Mouse (Mus musculus): ENCODE measurements around the gene Pnma1. TPM values are rescaled to one million over a fixed set of nuclear protein-coding genes. Genes with fewer than 3 reads are reported as not detected.
A peak's percentile ranks its signal among the peaks of the same experiment; 100 is the strongest.

Gene Pnma1
- polyA plus RNA-seq, 2 experiments, result 0.05 to 0.10 TPM

- H3K4me2 ChIP-seq (ENCODE audit: low read depth), result peak overlapping the region; percentile 3; the same call in 1 of the 2 replicates
- no peaks in the 10 kb centered on the region for H3K27me3 ChIP-seq (ENCODE audit: control insufficient read depth, insufficient read depth, low read length)
- no peak for ATAC-seq (ENCODE audit: insufficient read depth)
- no peaks in the 10 kb centered on the region for H3K9me3 ChIP-seq (ENCODE audit: control insufficient read depth, low read length)
- DNase-seq (ENCODE audit: low read depth in 3 of 3, low spot score in 3 of 3), result no peak
- H3K4me3 ChIP-seq (ENCODE audit: insufficient read depth in 1 of 2, low read depth in 2 of 2, low read length in 2 of 2), result no peak overlapping the region
- H3K27ac ChIP-seq, result peak overlapping the region; percentile 98
- peak overlapping the region; percentile 35; the same call in 1 of the 2 replicates for H3K9ac ChIP-seq (replicated peaks)
- peaks cover 79 to 80% of the 10 kb centered on the region in 2 experiments for H3K4me1 ChIP-seq (replicated peaks; ENCODE audit: control insufficient read depth in 2 of 2, insufficient read depth in 2 of 2, low read length in 1 of 2)
- WGBS (ENCODE audit: insufficient replicate concordance), result 51% methylated on average over 10 of the region's 10 CpGs
- TF ChIP-seq EP300 (IDR thresholded peaks at IDR 0.05; ENCODE audit: low read depth) (no peak), CTCF (IDR thresholded peaks at IDR 0.05; ENCODE audit: low read depth) (no peak)
- peaks cover 4% of the 10 kb centered on the region for H3K36me3 ChIP-seq (replicated peaks; ENCODE audit: control insufficient read depth, insufficient read depth, low read depth)
Measured at GRCm38 (mm10) chr12:84178652-84179445, 30.6 kb upstream of the Pnma1 start.

GRCm38 (mm10) chr12:84178052-84178451, 29.8 kb upstream of the Pnma1 start:
- Histone ChIP-seq H3K4me2 (ENCODE audit: low read depth) (peak overlapping the region; percentile 16), H3K27ac (peak overlapping the region; percentile 98), H3K27me3 (ENCODE audit: control insufficient read depth, insufficient read depth, low read length) (no peaks in the 10 kb centered on the region), H3K36me3 (replicated peaks; ENCODE audit: control insufficient read depth, insufficient read depth, low read depth) (peaks cover 12% of the 10 kb centered on the region), H3K9me3 (ENCODE audit: control insufficient read depth, low read length) (no peaks in the 10 kb centered on the region), H3K9ac (replicated peaks) (peak overlapping the region; percentile 89), H3K4me1 (replicated peaks; ENCODE audit: control insufficient read depth in 2 of 2, insufficient read depth in 2 of 2, low read length in 1 of 2) (peaks cover 79% of the 10 kb centered on the region in 2 experiments), H3K4me3 (ENCODE audit: insufficient read depth in 1 of 2, low read depth in 2 of 2, low read length in 2 of 2) (no peak overlapping the region)
- 31% methylated on average over 1 of the region's 1 CpGs for WGBS (ENCODE audit: insufficient replicate concordance)
- ATAC-seq (ENCODE audit: insufficient read depth), result no peak
- no peak for DNase-seq (ENCODE audit: low read depth in 3 of 3, low spot score in 3 of 3)
- TF ChIP-seq EP300 (IDR thresholded peaks at IDR 0.05; ENCODE audit: low read depth) (no peak), CTCF (IDR thresholded peaks at IDR 0.05; ENCODE audit: low read depth) (no peak)

- no peak for ATAC-seq (ENCODE audit: insufficient read depth)
- H3K4me2 ChIP-seq (ENCODE audit: low read depth), result peak overlapping the region; percentile 95
- TF ChIP-seq CTCF (IDR thresholded peaks at IDR 0.05; ENCODE audit: low read depth) (0 out of 2 replicates have a peak, but pooled peaks have one; percentile 10), EP300 (IDR thresholded peaks at IDR 0.05; ENCODE audit: low read depth) (no peak)
- DNase-seq (ENCODE audit: low read depth in 3 of 3, low spot score in 3 of 3), result no peak
- no peaks in the 10 kb centered on the region for H3K9me3 ChIP-seq (ENCODE audit: control insufficient read depth, low read length)
- peak overlapping the region; percentile 89 for H3K9ac ChIP-seq (replicated peaks)
- no peaks in the 10 kb centered on the region for H3K27me3 ChIP-seq (ENCODE audit: control insufficient read depth, insufficient read depth, low read length)
- WGBS (ENCODE audit: insufficient replicate concordance), result 12% methylated on average over 6 of the region's 6 CpGs
- peak overlapping the region; percentile 98 for H3K27ac ChIP-seq
- peaks cover 74 to 79% of the 10 kb centered on the region in 2 experiments for H3K4me1 ChIP-seq (replicated peaks; ENCODE audit: control insufficient read depth in 2 of 2, insufficient read depth in 2 of 2, low read length in 1 of 2)
- peaks cover 19% of the 10 kb centered on the region for H3K36me3 ChIP-seq (replicated peaks; ENCODE audit: control insufficient read depth, insufficient read depth, low read depth)
- H3K4me3 ChIP-seq (ENCODE audit: insufficient read depth in 1 of 2, low read depth in 2 of 2, low read length in 2 of 2), result peak overlapping the region; percentile 3 to 60; a peak in 2 of 4 replicates
Measured at GRCm38 (mm10) chr12:84176886-84177765, 28.8 kb upstream of the Pnma1 start.

DNA sequence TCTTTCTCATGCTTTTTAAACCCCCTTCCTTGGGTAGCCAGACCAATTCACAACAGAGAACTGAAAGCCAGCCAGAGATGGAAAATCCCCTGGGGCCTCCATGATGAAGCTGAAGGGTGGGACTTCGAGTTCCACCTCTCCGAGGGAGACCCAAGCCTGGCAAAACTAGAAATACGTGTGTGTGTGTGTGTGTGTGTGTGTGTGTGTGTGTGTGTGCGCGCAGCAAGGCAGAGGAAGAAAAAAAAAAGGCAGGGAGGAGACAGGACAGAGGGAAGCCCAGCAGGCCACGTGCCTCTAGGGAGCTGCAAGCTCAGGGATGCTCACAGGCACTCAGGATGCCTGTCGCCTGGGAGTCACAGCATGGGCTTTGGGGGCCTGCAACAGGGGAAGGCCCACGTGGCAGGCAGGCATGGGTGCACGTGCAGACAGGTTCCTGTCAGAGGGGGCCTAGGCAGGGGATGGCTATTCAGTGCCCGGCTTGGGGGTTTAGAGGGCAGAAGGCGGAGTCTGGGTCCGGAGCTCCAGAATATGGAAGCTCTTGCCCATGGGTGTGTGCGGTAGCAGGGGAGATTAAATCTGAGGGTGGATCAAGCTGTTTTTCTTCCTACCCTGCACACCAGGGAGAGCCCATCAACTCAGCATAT, 28.0 kb upstream of the Pnma1 start:
- Histone ChIP-seq H3K36me3 (replicated peaks; ENCODE audit: control insufficient read depth, insufficient read depth, low read depth) (peaks cover 28% of the 10 kb centered on the region), H3K9me3 (ENCODE audit: control insufficient read depth, low read length) (no peaks in the 10 kb centered on the region), H3K4me1 (replicated peaks; ENCODE audit: control insufficient read depth in 2 of 2, insufficient read depth in 2 of 2, low read length in 1 of 2) (peaks cover 65 to 70% of the 10 kb centered on the region in 2 experiments), H3K27me3 (ENCODE audit: control insufficient read depth, insufficient read depth, low read length) (no peaks in the 10 kb centered on the region), H3K27ac (peak overlapping the region; percentile 98), H3K4me2 (ENCODE audit: low read depth) (peak overlapping the region; percentile 95), H3K4me3 (ENCODE audit: insufficient read depth in 1 of 2, low read depth in 2 of 2, low read length in 2 of 2) (peak overlapping the region; percentile 60 to 61), H3K9ac (replicated peaks) (peak overlapping the region; percentile 89)
- ATAC-seq (ENCODE audit: insufficient read depth), result peak; percentile 48
- 2% methylated on average over 13 of the region's 13 CpGs for WGBS (ENCODE audit: insufficient replicate concordance)
- TF ChIP-seq EP300 (IDR thresholded peaks at IDR 0.05; ENCODE audit: low read depth), result no peak
- no peak for TF ChIP-seq CTCF (IDR thresholded peaks at IDR 0.05; ENCODE audit: low read depth)
- no peak for DNase-seq (ENCODE audit: low read depth in 3 of 3, low spot score in 3 of 3)
